Comparison of ENCODE assay signal across 8 mouse cellular contexts in the genomic region with DNA sequence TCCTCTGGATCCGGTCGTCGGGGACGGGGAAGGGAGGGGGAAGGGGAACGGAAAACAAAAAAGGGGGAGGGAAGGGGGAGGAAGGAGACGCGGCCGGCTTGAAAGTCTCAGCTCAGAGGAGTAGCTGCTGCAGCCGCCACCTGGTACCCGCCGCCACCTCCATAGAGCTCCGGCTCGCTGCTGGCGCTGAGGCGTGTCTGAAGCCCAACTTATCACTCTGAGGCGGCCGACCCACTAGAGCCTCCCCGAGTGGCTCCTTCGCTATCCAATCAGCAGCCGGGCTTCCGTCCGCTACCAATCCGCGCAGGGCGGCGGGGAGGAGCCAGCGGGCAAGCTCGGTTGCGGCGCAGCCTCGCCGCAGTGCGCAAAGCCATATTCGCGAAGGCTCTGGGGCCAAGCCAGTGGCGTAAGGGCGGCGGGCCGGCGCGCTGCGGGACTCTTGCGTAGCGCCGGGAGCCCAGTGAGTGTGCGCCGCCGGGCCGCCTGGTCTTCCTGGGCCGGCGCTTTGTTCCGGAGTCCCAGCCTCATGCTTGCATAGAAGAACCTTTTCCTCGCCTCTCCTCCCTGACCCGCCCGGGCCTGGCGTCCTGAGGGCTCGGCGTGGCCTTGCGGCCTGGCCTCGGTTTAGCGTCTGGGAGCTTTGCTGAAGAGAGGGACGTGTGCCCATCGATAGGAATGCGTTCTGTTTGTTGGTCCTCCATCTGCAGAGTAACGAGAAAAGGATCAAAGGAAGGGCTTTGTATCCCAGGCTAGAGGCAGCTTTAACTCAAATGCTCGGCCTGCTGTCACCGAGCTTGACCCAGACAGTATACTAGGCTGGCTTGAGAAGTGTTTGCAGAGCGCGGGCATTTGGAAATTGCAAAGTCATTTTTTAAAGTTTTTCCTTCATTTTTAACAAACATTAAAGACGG. TPM values are rescaled to one million over a fixed set of nuclear protein-coding genes. Genes with fewer than 3 reads are reported as not detected.
DNase-seq lines count a peak whose midpoint lies in the region; ATAC-seq lines count a peak whose summit lies in the region.

A gene (minus strand): TSS at position 209 of the 911 bp plus-strand sequence.

- H3K4me1 ChIP-seq in intestine, embryonic 14.5 days (replicated peaks; ENCODE audit: control insufficient read depth, insufficient read depth, low read length): peaks cover 20% of the 10 kb centered on the region

- peak; percentile 98 for DNase-seq in adrenal gland, adult 18-20 months (ENCODE audit: low spot score in 2 of 2)
- peak; percentile 99 for DNase-seq in embryo, embryonic 11 days
- DNase-seq in gastrocnemius, postnatal 25 days: peak; percentile 100
- DNase-seq in intestine, embryonic 14.5 days (ENCODE audit: low spot score): peak; percentile 98
- peak; percentile 99 for DNase-seq in left cerebral cortex, postnatal 14 days (ENCODE audit: low spot score in 2 of 2)
- peak; percentile 99 for DNase-seq in mesoderm, embryonic 11.5 days (ENCODE audit: low read depth, low spot score)
- peak; percentile 99 for DNase-seq in right cerebral cortex, postnatal 36 days (ENCODE audit: low spot score in 2 of 2)
- DNase-seq in yolk sac, embryonic 10.5 days (ENCODE audit: low spot score): peak; percentile 99

- H3K9ac ChIP-seq in intestine, embryonic 14.5 days (ENCODE audit: low read length): peak within 1 kb of the TSS; percentile 99

- H3K36me3 ChIP-seq in intestine, embryonic 14.5 days (ENCODE audit: control insufficient read depth, insufficient read depth, low read length): peaks cover 37% of the 10 kb centered on the region

- no peaks in the 10 kb centered on the region for H3K9me3 ChIP-seq in intestine, embryonic 14.5 days (ENCODE audit: control insufficient read depth, low read length)

- H3K27me3 ChIP-seq in intestine, embryonic 14.5 days (replicated peaks; ENCODE audit: control insufficient read depth, insufficient read depth, low read length): no peaks in the 10 kb centered on the region

- H3K27ac ChIP-seq in intestine, embryonic 14.5 days (ENCODE audit: low read depth): peak within 1 kb of the TSS; percentile 99

- intact Hi-C loops in left cerebral cortex, postnatal 14 days (cut with DNase I): loop anchor here (1.0 kb wide), 1 partner anchor 39 kb away; no protein-coding TSS in a partner anchor

- WGBS in intestine, embryonic 14.5 days: under 1% methylated on average over 67 of the region's 70 CpGs

- peak within 1 kb of the TSS; percentile 87 for H3K4me2 ChIP-seq in intestine, embryonic 14.5 days (ENCODE audit: low read length)

- H3K4me3 ChIP-seq in intestine, embryonic 14.5 days (ENCODE audit: low read depth, low read length): peak within 1 kb of the TSS; percentile 94

- ATAC-seq in intestine, embryonic 14.5 days (replicated peaks; ENCODE audit: low FRiP score, low TSS enrichment, low read depth): peak; percentile 99

RNA-seq across cellular contexts. Expression of the gene that starts here (rescaled TPM):
- total RNA-seq in adrenal gland, adult 18-20 months (2021): 1,000 to 10,000 TPM in 1 of 2 experiments, 100 to 1,000 TPM in 1; 957 to 1,079 TPM
- total RNA-seq in gastrocnemius, postnatal 25 days (2021): 100 to 1,000 TPM; 617 to 661 TPM
- 833 and 948 TPM in 2 replicates for polyA plus RNA-seq in intestine, embryonic 14.5 days (2014; fragmentation: Nextera tagmentation; extraction: Ambion mirVana)
- 100 to 1,000 TPM; 725 to 796 TPM for total RNA-seq in left cerebral cortex, postnatal 14 days (2021)

Comparison
In these comparisons a context has a peak if more than half of its experiments do, and no peak if none do; other contexts are left out.
1. Peak in every context shown above with its lines: DNase-seq, ATAC-seq, H3K4me3 ChIP-seq and H3K27ac ChIP-seq.